Mouse (Mus musculus) neural tube, embryonic 15.5 days (tissue): Measurements from ENCODE around the gene Tmbim4. TPM values are rescaled to one million over a fixed set of nuclear protein-coding genes. Genes with fewer than 3 reads are reported as not detected.

Experiments used
- ATAC-seq: fragments of 200-750 bp; cut with Nextera tagmentation; 2 replicates; pipeline ENCODE4 v1.8.0; 2017; ENCODE audit warnings: mild to moderate bottlenecking, moderate TSS enrichment, moderate library complexity; ENCODE audit not compliant: low FRiP score
- H3K27ac ChIP-seq: fragments of 300-500 bp; sonication (generic); replicated peaks from 2 replicates; pipeline ENCODE4 v1.5.1; 2015; ENCODE audit warnings: mild to moderate bottlenecking, inconsistent platforms
- H3K27me3 ChIP-seq: fragments of 300-500 bp; sonication (generic); replicated peaks from 2 replicates; pipeline ENCODE4 v1.6.1; 2015; ENCODE audit warnings: inconsistent platforms
- H3K36me3 ChIP-seq: fragments of 300-500 bp; sonication (generic); 2 replicates; pipeline ENCODE4 v1.6.1; 2015; ENCODE audit warnings: inconsistent platforms
- H3K4me1 ChIP-seq: fragments of 300-500 bp; sonication (generic); 2 replicates; pipeline ENCODE4 v1.6.1; 2015; ENCODE audit warnings: inconsistent platforms
- H3K4me2 ChIP-seq: fragments of 300-500 bp; sonication (generic); 2 replicates; pipeline ENCODE4 v1.6.1; 2015; ENCODE audit warnings: inconsistent platforms, mild to moderate bottlenecking, moderate library complexity
- H3K4me3 ChIP-seq: fragments of 300-500 bp; sonication (generic); replicated peaks from 2 replicates; pipeline ENCODE4 v1.5.1; 2015; ENCODE audit warnings: mild to moderate bottlenecking, inconsistent platforms
- H3K9ac ChIP-seq: fragments of 300-500 bp; sonication (generic); replicated peaks from 2 replicates; pipeline ENCODE4 v1.6.1; 2015; ENCODE audit warnings: mild to moderate bottlenecking, inconsistent platforms
- H3K9me3 ChIP-seq: fragments of 300-500 bp; sonication (generic); replicated peaks from 2 replicates; pipeline ENCODE4 v1.6.1; 2016; ENCODE audit warnings: inconsistent platforms
- WGBS: fragments of 180-500 bp; shearing (Covaris S2); methylation state at CpG from one replicate; pipeline ENCODE4 v1.1.7; 2015; ENCODE audit warnings: mixed read lengths; 5-methylcytosine and 5-hydroxymethylcytosine counted together
- polyA plus RNA-seq: library from polyadenylated mRNA; unstranded; fragments of >200 nt; fragmentation: Nextera tagmentation; extraction: Ambion mirVana; gene quantifications from 2 replicates; pipeline ENCODE4 v1.2.1, GENCODE M21; 2015

Gene Tmbim4
- polyA plus RNA-seq = 107 and 114 TPM in 2 replicates

- no peaks in the 10 kb centered on the region for H3K36me3 ChIP-seq
- H3K27me3 ChIP-seq = peaks cover 9% of the 10 kb centered on the region
- no peaks in the 10 kb centered on the region for H3K9me3 ChIP-seq
- H3K4me2 ChIP-seq = peak within 1 kb of the TSS; percentile 87
- WGBS = 1% methylated on average over 65 of the region's 65 CpGs
- peaks cover 11% of the 10 kb centered on the region for H3K4me1 ChIP-seq
- ATAC-seq = no peak
- peak within 1 kb of the TSS; percentile 48 for H3K4me3 ChIP-seq
- H3K9ac ChIP-seq = peak within 1 kb of the TSS; percentile 41
- no peak within 1 kb of the TSS for H3K27ac ChIP-seq
These were observed at the start of gene Tmbim4 for GRCm38 (mm10) chr10:120201131-120201921. Gene Tmbim4 (plus strand): TSS chr10:120201590.

- WGBS = 94% methylated on average over 7 of the region's 7 CpGs
- Histone ChIP-seq H3K4me2 (no peak overlapping the region), H3K9me3 (no peaks in the 10 kb centered on the region), H3K4me3 (no peak overlapping the region), H3K4me1 (no peaks in the 10 kb centered on the region), H3K36me3 (no peaks in the 10 kb centered on the region), H3K27me3 (no peaks in the 10 kb centered on the region), H3K9ac (no peak overlapping the region), H3K27ac (no peak overlapping the region)
- ATAC-seq = no peak
These were observed 49.7 kb upstream of the Tmbim4 start for GRCm38 (mm10) chr10:120151672-120152071.

GRCm38 (mm10) chr10:120153911-120154310 lies 47.5 kb upstream of the Tmbim4 start:
- Histone ChIP-seq H3K4me1 (no peaks in the 10 kb centered on the region), H3K36me3 (no peaks in the 10 kb centered on the region), H3K4me3 (no peak overlapping the region), H3K9me3 (no peaks in the 10 kb centered on the region), H3K27me3 (no peaks in the 10 kb centered on the region), H3K9ac (no peak overlapping the region), H3K4me2 (no peak overlapping the region), H3K27ac (no peak overlapping the region)
- ATAC-seq = no peak
- WGBS = 84% methylated on average over 2 of the region's 2 CpGs

DNA sequence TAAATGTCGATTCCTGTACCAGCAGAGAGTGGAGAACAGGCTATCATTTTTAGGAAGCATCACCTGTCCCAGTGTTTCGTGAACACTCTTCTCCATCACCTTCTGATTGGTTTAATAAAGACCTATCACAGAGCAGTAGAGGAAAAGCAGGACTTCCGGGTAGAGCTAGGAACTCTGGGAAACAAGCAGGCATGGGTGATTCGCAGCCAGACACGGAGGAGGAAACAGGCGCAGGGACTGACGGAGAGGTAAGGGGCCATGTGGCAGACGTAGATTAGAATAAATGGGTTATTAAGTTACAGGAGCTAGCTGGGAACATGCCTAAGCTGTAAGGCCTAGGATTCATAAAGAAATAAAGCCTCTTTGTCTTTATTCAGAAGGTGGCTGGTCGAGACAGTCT lies 40.9 kb upstream of the Tmbim4 start:
- WGBS = 83% methylated on average over 9 of the region's 9 CpGs
- Histone ChIP-seq H3K4me3 (no peak overlapping the region), H3K4me1 (no peaks in the 10 kb centered on the region), H3K27ac (no peak overlapping the region), H3K9ac (no peak overlapping the region), H3K4me2 (no peak overlapping the region), H3K27me3 (no peaks in the 10 kb centered on the region), H3K36me3 (no peaks in the 10 kb centered on the region), H3K9me3 (no peaks in the 10 kb centered on the region)
- ATAC-seq = no peak

DNA sequence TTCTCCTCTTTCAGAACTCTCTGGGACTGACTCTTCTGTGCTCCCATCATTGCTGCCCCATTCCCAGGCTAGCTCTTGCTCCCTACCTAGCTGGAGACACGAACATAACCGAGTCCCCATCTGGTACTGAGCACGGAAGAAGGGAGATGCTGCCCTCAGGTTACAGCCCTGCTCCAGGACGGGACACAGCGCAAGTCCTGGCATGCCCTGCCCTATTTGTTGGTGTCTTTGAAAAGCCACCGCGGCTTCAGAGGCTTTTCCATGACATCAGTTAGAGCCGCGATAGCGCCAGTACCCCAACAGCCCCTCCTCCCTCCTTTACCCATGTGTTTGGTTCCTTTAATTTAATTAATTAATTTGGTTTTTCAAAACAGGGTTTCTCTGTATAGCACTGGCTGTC lies 38.5 kb upstream of the Tmbim4 start:
- no peak overlapping the region for H3K4me3 ChIP-seq
- 88% methylated on average over 10 of the region's 10 CpGs for WGBS
- no peak for ATAC-seq
- no peaks in the 10 kb centered on the region for H3K36me3 ChIP-seq
- no peak overlapping the region for H3K9ac ChIP-seq
- no peak overlapping the region for H3K4me2 ChIP-seq
- no peaks in the 10 kb centered on the region for H3K27me3 ChIP-seq
- H3K27ac ChIP-seq = no peak overlapping the region
- H3K4me1 ChIP-seq = no peaks in the 10 kb centered on the region
- H3K9me3 ChIP-seq = no peaks in the 10 kb centered on the region

DNA sequence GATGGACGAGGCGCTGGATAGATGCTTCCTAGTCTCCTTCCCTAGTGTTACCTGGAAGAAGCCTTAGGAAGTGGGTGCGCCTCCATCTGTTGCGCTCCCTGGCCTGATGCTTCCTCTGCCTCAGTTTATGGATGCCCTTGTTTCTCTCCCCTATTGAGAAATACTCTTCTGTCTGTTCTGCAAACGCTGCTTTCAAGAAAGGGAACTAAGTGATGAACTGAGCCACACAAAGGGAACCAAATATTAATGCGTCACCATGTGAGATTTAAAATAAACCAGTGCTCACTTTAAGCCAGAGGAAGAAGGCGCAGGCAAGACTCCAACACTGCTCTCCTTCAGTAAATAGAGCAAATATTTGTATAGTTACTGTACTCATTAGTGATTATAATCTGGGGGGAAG lies 37.9 kb upstream of the Tmbim4 start:
- 93% methylated on average over 7 of the region's 7 CpGs for WGBS
- no peaks in the 10 kb centered on the region for H3K27me3 ChIP-seq
- no peak for ATAC-seq

GRCm38 (mm10) chr10:120164931-120165792 lies 36.2 kb upstream of the Tmbim4 start:
- H3K27me3 ChIP-seq = no peaks in the 10 kb centered on the region
- H3K9ac ChIP-seq = no peak overlapping the region
- H3K27ac ChIP-seq = no peak overlapping the region
- WGBS = 81% methylated on average over 19 of the region's 19 CpGs
- no peak for ATAC-seq
- H3K36me3 ChIP-seq = no peaks in the 10 kb centered on the region
- H3K4me2 ChIP-seq = no peak overlapping the region
- no peaks in the 10 kb centered on the region for H3K9me3 ChIP-seq
- no peaks in the 10 kb centered on the region for H3K4me1 ChIP-seq
- H3K4me3 ChIP-seq = no peak overlapping the region

More for the DNA sequence above, 37.9 kb upstream of the Tmbim4 start:
- H3K9me3 ChIP-seq = no peaks in the 10 kb centered on the region
- H3K4me3 ChIP-seq = no peak overlapping the region
- no peak overlapping the region for H3K9ac ChIP-seq
- no peaks in the 10 kb centered on the region for H3K36me3 ChIP-seq
- no peak overlapping the region for H3K4me2 ChIP-seq
- H3K4me1 ChIP-seq = no peaks in the 10 kb centered on the region
- no peak overlapping the region for H3K27ac ChIP-seq

GRCm38 (mm10) chr10:120165793-120166503 lies 35.4 kb upstream of the Tmbim4 start:
- no peak overlapping the region for H3K4me3 ChIP-seq
- no peak for ATAC-seq
- H3K36me3 ChIP-seq = no peaks in the 10 kb centered on the region
- H3K27ac ChIP-seq = no peak overlapping the region
- 91% methylated on average over 17 of the region's 17 CpGs for WGBS
- no peak overlapping the region for H3K4me2 ChIP-seq
- no peaks in the 10 kb centered on the region for H3K27me3 ChIP-seq
- H3K9ac ChIP-seq = no peak overlapping the region
- no peaks in the 10 kb centered on the region for H3K9me3 ChIP-seq
- no peaks in the 10 kb centered on the region for H3K4me1 ChIP-seq

DNA sequence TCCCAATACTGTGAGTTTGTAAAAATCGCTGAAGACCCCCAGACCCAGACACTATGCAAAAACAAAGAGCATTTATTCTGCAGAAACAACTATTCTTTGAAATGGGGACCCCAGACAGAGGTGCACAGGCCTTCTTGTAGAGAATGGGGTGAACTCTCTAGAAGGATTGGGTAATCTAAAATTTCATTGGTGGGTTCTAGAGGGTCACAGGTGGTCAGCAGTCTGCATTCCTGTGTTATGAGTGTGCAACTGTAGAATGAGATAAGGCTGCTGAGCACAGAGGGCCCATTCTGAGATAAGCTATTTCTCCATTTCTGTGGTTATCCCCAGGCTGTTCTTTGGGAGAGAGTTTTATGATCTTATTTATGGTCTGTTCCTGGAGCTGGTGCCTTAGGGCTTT lies 33.3 kb upstream of the Tmbim4 start:
- H3K36me3 ChIP-seq = no peaks in the 10 kb centered on the region
- WGBS = 73% methylated on average over 1 of the region's 1 CpGs
- no peak overlapping the region for H3K4me2 ChIP-seq
- H3K4me3 ChIP-seq = no peak overlapping the region
- H3K9me3 ChIP-seq = no peaks in the 10 kb centered on the region; the same call in 1 of the 2 replicates
- no peaks in the 10 kb centered on the region for H3K4me1 ChIP-seq
- no peaks in the 10 kb centered on the region for H3K27me3 ChIP-seq
- no peak for ATAC-seq
- no peak overlapping the region for H3K9ac ChIP-seq
- H3K27ac ChIP-seq = no peak overlapping the region

GRCm38 (mm10) chr10:120169064-120169463 lies 32.3 kb upstream of the Tmbim4 start:
- Histone ChIP-seq H3K9me3 (no peaks in the 10 kb centered on the region; the same call in 1 of the 2 replicates), H3K4me2 (no peak overlapping the region), H3K4me3 (no peak overlapping the region), H3K4me1 (no peaks in the 10 kb centered on the region), H3K9ac (no peak overlapping the region), H3K36me3 (no peaks in the 10 kb centered on the region), H3K27me3 (no peaks in the 10 kb centered on the region), H3K27ac (no peak overlapping the region)
- 62% methylated on average over 10 of the region's 10 CpGs for WGBS
- ATAC-seq = no peak

- no peaks in the 10 kb centered on the region for H3K36me3 ChIP-seq
- H3K27me3 ChIP-seq = no peaks in the 10 kb centered on the region
- no peak overlapping the region for H3K4me3 ChIP-seq
- no peaks in the 10 kb centered on the region for H3K4me1 ChIP-seq
- H3K9ac ChIP-seq = no peak overlapping the region
- WGBS = 82% methylated on average over 5 of the region's 5 CpGs
- no peaks in the 10 kb centered on the region; the same call in 1 of the 2 replicates for H3K9me3 ChIP-seq
- no peak for ATAC-seq
- no peak overlapping the region for H3K4me2 ChIP-seq
- no peak overlapping the region for H3K27ac ChIP-seq
These were observed 31.5 kb upstream of the Tmbim4 start for GRCm38 (mm10) chr10:120169841-120170240.
